Mouse (Mus musculus) lung, embryonic 14.5 days (tissue): Measurements from ENCODE around the gene Ube2g1. TPM values are rescaled to one million over a fixed set of nuclear protein-coding genes. Genes with fewer than 3 reads are reported as not detected.

Experiments
- ATAC-seq: fragments of 200-750 bp; cut with Nextera tagmentation; 2 replicates; pipeline ENCODE4 v1.8.0; 2017; ENCODE audit warnings: mild to moderate bottlenecking, moderate TSS enrichment, moderate library complexity; ENCODE audit not compliant: insufficient read depth
- DNase-seq: peaks from one replicate; pipeline ENCODE4 v3.0.0-alpha.2; 2015
- H3K27ac ChIP-seq: fragments of 300-500 bp; sonication (generic); 2 replicates; pipeline ENCODE4 v1.5.1; 2014; ENCODE audit warnings: low read depth, mild to moderate bottlenecking, moderate library complexity
- H3K27me3 ChIP-seq: fragments of 300-500 bp; sonication (generic); 2 replicates; pipeline ENCODE4 v1.6.1; 2014; ENCODE audit warnings: low read length, control low read depth; ENCODE audit not compliant: insufficient read depth
- H3K36me3 ChIP-seq: fragments of 300-500 bp; sonication (generic); 2 replicates; pipeline ENCODE4 v1.6.1; 2014; ENCODE audit warnings: control low read depth; ENCODE audit not compliant: insufficient read depth
- H3K4me1 ChIP-seq: fragments of 300-500 bp; sonication (generic); 2 replicates; pipeline ENCODE4 v1.6.1; 2014; ENCODE audit warnings: antibody characterized with exemption, control low read depth; ENCODE audit not compliant: insufficient read depth
- H3K4me2 ChIP-seq: fragments of 300-500 bp; sonication (generic); 2 replicates; pipeline ENCODE4 v1.6.1; 2014; ENCODE audit warnings: mild to moderate bottlenecking
- H3K4me3 ChIP-seq: fragments of 300-500 bp; sonication (generic); 2 replicates; pipeline ENCODE4 v1.5.1; 2014; ENCODE audit warnings: low read depth, low read length
- H3K9ac ChIP-seq: fragments of 300-500 bp; sonication (generic); 2 replicates; pipeline ENCODE4 v1.6.1; 2014
- H3K9me3 ChIP-seq: fragments of 300-500 bp; sonication (generic); 2 replicates; pipeline ENCODE4 v1.6.1; 2016; ENCODE audit warnings: low read depth, low read length, control low read depth
- CTCF ChIP-seq: IDR thresholded peaks from 2 replicates; pipeline ENCODE4 v1.5.1; 2016; ENCODE audit warnings: antibody characterized with exemption, low read depth
- WGBS: fragments of 180-500 bp; shearing (Covaris S2); extraction: QIAGEN DNeasy Blood & Tissue Kit; methylation state at CpG from one replicate; pipeline ENCODE4 v1.1.7; 2014; 5-methylcytosine and 5-hydroxymethylcytosine counted together
- polyA plus RNA-seq: library from polyadenylated mRNA; unstranded; fragments of >200 nt; fragmentation: Nextera tagmentation; extraction: Ambion mirVana; gene quantifications from 2 replicates; pipeline ENCODE4 v1.2.1, GENCODE M21; 2014

Gene Ube2g1
- 77.1 and 77.9 TPM in 2 replicates for polyA plus RNA-seq

GRCm38 (mm10) chr11:72606694-72607407 is at the start of gene Ube2g1:
Gene Ube2g1, plus strand, starts transcription at chr11:72607283.
- Histone ChIP-seq H3K27ac (peak within 1 kb of the TSS; percentile 99), H3K4me1 (no peaks in the 10 kb centered on the region), H3K4me2 (peak within 1 kb of the TSS; percentile 67), H3K4me3 (peak within 1 kb of the TSS; percentile 97), H3K36me3 (no peaks in the 10 kb centered on the region), H3K9me3 (no peaks in the 10 kb centered on the region), H3K9ac (peak within 1 kb of the TSS; percentile 94), H3K27me3 (no peaks in the 10 kb centered on the region)
- 2% methylated on average over 43 of the region's 56 CpGs for WGBS
- ATAC-seq = peak; percentile 94
- TF ChIP-seq CTCF = no peak
- peak; percentile 99 for DNase-seq

GRCm38 (mm10) chr11:72558155-72558554 is 48.9 kb upstream of the Ube2g1 start:
- Histone ChIP-seq H3K9me3 (no peaks in the 10 kb centered on the region), H3K36me3 (no peaks in the 10 kb centered on the region), H3K4me3 (no peak overlapping the region), H3K9ac (no peak overlapping the region), H3K4me2 (no peak overlapping the region), H3K27ac (no peak overlapping the region), H3K4me1 (no peaks in the 10 kb centered on the region), H3K27me3 (no peaks in the 10 kb centered on the region)
- 66% methylated on average over 5 of the region's 5 CpGs for WGBS
- TF ChIP-seq CTCF = no peak
- DNase-seq (no peak), ATAC-seq (no peak)

GRCm38 (mm10) chr11:72560661-72561060 is 46.4 kb upstream of the Ube2g1 start:
- Histone ChIP-seq H3K9ac (no peak overlapping the region), H3K27ac (no peak overlapping the region), H3K9me3 (no peaks in the 10 kb centered on the region), H3K36me3 (no peaks in the 10 kb centered on the region), H3K4me3 (no peak overlapping the region), H3K4me1 (no peaks in the 10 kb centered on the region), H3K27me3 (no peaks in the 10 kb centered on the region), H3K4me2 (no peak overlapping the region)
- TF ChIP-seq CTCF = no peak
- DNase-seq = no peak
- no peak for ATAC-seq
- 62% methylated on average over 3 of the region's 3 CpGs for WGBS

- DNase-seq (peak; percentile 87), ATAC-seq (no peak)
- Histone ChIP-seq H3K27me3 (no peaks in the 10 kb centered on the region), H3K4me3 (no peak overlapping the region), H3K9ac (no peak overlapping the region), H3K36me3 (no peaks in the 10 kb centered on the region), H3K27ac (no peak overlapping the region), H3K4me2 (no peak overlapping the region), H3K9me3 (no peaks in the 10 kb centered on the region), H3K4me1 (no peaks in the 10 kb centered on the region)
- TF ChIP-seq CTCF = peak; percentile 79
- 19% methylated on average over 6 of the region's 6 CpGs for WGBS
Measured at GRCm38 (mm10) chr11:72564232-72564807, 42.8 kb upstream of the Ube2g1 start.

- ATAC-seq (no peak), DNase-seq (no peak)
- H3K36me3 ChIP-seq = no peaks in the 10 kb centered on the region
- TF ChIP-seq CTCF = no peak
- H3K4me3 ChIP-seq = no peak overlapping the region
- WGBS = 65% methylated on average over 7 of the region's 7 CpGs
- no peak overlapping the region for H3K4me2 ChIP-seq
- H3K27ac ChIP-seq = no peak overlapping the region
- H3K27me3 ChIP-seq = 0 out of 2 replicates have a peak, but pooled peaks cover 5% of the 10 kb centered on the region
- no peak overlapping the region for H3K9ac ChIP-seq
- no peaks in the 10 kb centered on the region for H3K9me3 ChIP-seq
- no peaks in the 10 kb centered on the region for H3K4me1 ChIP-seq
Measured at GRCm38 (mm10) chr11:72566304-72566703, 40.8 kb upstream of the Ube2g1 start.

- Histone ChIP-seq H3K4me2 (no peak overlapping the region), H3K4me1 (no peaks in the 10 kb centered on the region), H3K9me3 (no peaks in the 10 kb centered on the region), H3K36me3 (no peaks in the 10 kb centered on the region), H3K4me3 (no peak overlapping the region), H3K27ac (no peak overlapping the region), H3K27me3 (0 out of 2 replicates have a peak, but pooled peaks cover 7% of the 10 kb centered on the region), H3K9ac (no peak overlapping the region)
- ATAC-seq (no peak), DNase-seq (no peak)
- TF ChIP-seq CTCF = no peak
- 40% methylated on average over 10 of the region's 10 CpGs for WGBS
Measured at GRCm38 (mm10) chr11:72566816-72567338, 40.2 kb upstream of the Ube2g1 start.

GRCm38 (mm10) chr11:72569051-72569450 is 38.0 kb upstream of the Ube2g1 start:
- WGBS = 41% methylated on average over 8 of the region's 8 CpGs

More at GRCm38 (mm10) chr11:72569051-72569450, 38.0 kb upstream of the Ube2g1 start:
- Histone ChIP-seq H3K9ac (no peak overlapping the region), H3K9me3 (no peaks in the 10 kb centered on the region), H3K4me1 (no peaks in the 10 kb centered on the region), H3K4me2 (no peak overlapping the region), H3K27ac (no peak overlapping the region), H3K27me3 (0 out of 2 replicates have a peak, but pooled peaks cover 7% of the 10 kb centered on the region), H3K4me3 (no peak overlapping the region), H3K36me3 (no peaks in the 10 kb centered on the region)
- TF ChIP-seq CTCF = no peak
- peak; percentile 52 for DNase-seq
- ATAC-seq = no peak
